Mouse (Mus musculus) olfactory bulb, adult 2 months (tissue): ENCODE data around the gene 2200002J24Rik.
A peak's percentile ranks its signal among the peaks of the same experiment; 100 is the strongest.

Experiments used
- CTCF ChIP-seq: fragments of 200-500 bp; IDR thresholded peaks from 2 replicates; pipeline ENCODE4 v1.5.1; 2012; ENCODE audit warnings: low read depth, mild to moderate bottlenecking, low read length, moderate library complexity; ENCODE audit not compliant: insufficient read depth
- POLR2A ChIP-seq: fragments of 200-500 bp; IDR thresholded peaks from 2 replicates; pipeline ENCODE4 v1.6.1; 2012; ENCODE audit warnings: mild to moderate bottlenecking, low read depth, low read length, moderate library complexity; ENCODE audit not compliant: insufficient read depth

DNA sequence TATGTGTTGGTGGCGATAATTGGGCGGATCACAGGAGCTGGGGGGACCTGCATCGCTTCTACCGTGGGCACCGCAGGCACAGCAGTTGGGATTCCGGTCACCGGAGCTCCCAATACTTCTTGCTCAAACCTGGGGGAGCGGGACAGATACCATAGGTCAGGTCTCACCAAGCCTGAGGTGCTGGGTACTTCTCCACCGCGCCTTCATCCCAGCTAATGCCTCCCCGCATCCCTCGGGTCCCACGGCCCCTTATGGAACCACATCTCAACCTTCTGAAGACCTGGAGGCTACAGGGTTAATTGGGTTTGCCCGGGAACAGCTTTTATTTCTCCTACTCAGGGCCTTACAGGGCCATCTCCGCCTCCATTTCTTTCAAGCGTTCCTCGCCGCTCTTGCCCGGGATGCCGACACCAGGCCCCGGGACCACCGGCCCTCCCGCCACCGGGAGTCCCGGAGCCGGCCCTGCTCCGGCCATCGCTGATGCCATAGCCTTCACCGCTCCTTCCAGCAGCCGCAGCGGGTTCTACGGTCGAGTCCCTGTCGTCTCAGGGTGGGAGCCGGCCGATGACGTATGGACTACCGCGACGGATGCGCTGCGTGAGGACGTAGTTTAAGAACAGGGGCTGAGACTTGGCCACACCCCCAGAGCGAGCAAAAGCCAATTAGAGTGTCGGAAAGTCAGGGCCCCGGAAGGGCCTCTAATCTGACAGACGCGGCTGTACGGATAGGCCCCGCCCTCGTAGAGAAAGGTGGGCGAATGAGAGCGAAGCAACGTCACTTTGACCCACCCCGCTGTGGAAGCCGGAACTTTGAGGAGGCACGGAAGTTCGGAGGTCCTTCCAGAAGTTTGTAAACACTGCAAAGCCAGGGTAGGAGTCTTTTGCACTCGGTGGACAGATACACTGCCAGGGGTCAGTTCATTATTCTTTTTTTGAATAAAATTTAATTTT is 48.9 kb upstream of the 2200002J24Rik start, which contains the start of gene Rbm42:
- TF ChIP-seq CTCF (no peak), POLR2A (peak; percentile 83; the same call in 1 of the 2 replicates)
